In the genomic region with DNA sequence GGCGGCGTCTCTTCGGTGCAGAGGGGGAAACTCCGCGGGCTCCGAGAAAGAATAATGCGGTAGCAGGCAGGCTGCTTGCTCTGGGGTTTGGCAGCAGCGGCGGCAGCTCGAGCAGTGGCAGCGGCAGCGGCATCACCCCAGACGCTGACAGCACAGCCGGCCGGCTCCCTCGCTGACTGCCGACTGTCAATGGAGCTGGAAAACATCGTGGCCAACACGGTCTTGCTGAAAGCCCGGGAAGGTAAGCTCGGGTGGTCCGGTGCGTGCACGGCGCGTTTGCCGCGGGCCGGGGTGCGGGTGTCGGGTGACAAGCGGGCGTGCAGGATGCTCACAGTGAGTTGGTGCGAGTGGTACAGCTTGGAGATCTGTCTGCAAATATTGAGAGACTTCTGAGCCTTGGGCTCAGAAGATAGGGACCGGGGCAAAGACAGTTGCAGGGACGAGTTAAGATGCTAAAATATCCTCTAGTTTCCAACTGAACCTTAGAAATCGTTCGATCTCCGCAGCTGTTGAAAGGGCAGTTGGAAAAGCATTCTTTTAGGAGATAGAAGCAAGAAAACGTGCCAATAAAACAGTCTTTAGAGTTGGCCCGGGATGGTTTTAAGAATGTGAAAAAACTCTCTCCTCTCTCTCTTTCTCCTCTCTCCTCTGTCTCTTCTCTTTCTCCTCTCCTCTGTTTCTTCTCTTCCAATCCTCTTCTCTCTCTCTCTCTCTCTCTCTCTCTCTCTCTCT, we compare ENCODE assay signal across 8 mouse cellular contexts. TPM values are rescaled to one million over a fixed set of nuclear protein-coding genes. Genes with fewer than 3 reads are reported as not detected.
A peak's percentile ranks its signal among the peaks of the same experiment; 100 is the strongest.
DNase-seq lines count a peak whose midpoint lies in the region; ATAC-seq and TF ChIP-seq lines count a peak whose summit lies in the region.

No protein-coding gene starts in this region.

- H3K9ac ChIP-seq in heart, embryonic 16.5 days (ENCODE audit: low read length), result peak overlapping the region; percentile 82
- H3K9ac ChIP-seq in limb, embryonic 14.5 days (ENCODE audit: low read depth, low read length, severe bottlenecking), result peak overlapping the region; percentile 79
- H3K9ac ChIP-seq in neural tube, embryonic 14.5 days (replicated peaks; ENCODE audit: low read depth, low read length), result peak overlapping the region; percentile 78

- peak overlapping the region; percentile 55 for H3K27ac ChIP-seq in embryonic fibroblast, embryonic 13.5 days (ENCODE audit: insufficient read depth, low read length)
- peak overlapping the region; percentile 96 for H3K27ac ChIP-seq in heart, embryonic 16.5 days (ENCODE audit: low read length)
- peak overlapping the region; percentile 68 for H3K27ac ChIP-seq in limb, embryonic 14.5 days (replicated peaks; ENCODE audit: low read depth, low read length)
- peak overlapping the region; percentile 88 for H3K27ac ChIP-seq in neural tube, embryonic 14.5 days (ENCODE audit: low read depth, low read length)

- ATAC-seq in heart, embryonic 16.5 days (replicated peaks; ENCODE audit: extremely low read depth, insufficient read depth, low FRiP score), result peak; percentile 19
- peak; percentile 23; the same call in 1 of the 2 replicates for ATAC-seq in limb, embryonic 14.5 days (ENCODE audit: low FRiP score, low read depth)
- peak; percentile 72 for ATAC-seq in neural tube, embryonic 14.5 days (ENCODE audit: low read depth)

- peak overlapping the region; percentile 91 for H3K4me3 ChIP-seq in lung, adult 2 months (replicated peaks; ENCODE audit: extremely low read depth, low read depth, low read length)
- peak overlapping the region; percentile 94 for H3K4me3 ChIP-seq in embryonic fibroblast, embryonic 13.5 days (ENCODE audit: insufficient read depth, low read length)
- peak overlapping the region; percentile 96 for H3K4me3 ChIP-seq in heart, embryonic 16.5 days (ENCODE audit: low read length)
- peak overlapping the region; percentile 74 for H3K4me3 ChIP-seq in limb, embryonic 14.5 days (replicated peaks; ENCODE audit: low read length)
- H3K4me3 ChIP-seq in neural tube, embryonic 14.5 days (ENCODE audit: low read depth, low read length), result peak overlapping the region; percentile 64

- peak overlapping the region; percentile 82 for H3K4me2 ChIP-seq in heart, embryonic 16.5 days (ENCODE audit: low read depth, low read length)
- peak overlapping the region; percentile 75 for H3K4me2 ChIP-seq in limb, embryonic 14.5 days (replicated peaks; ENCODE audit: low read depth, low read length, severe bottlenecking)
- peak overlapping the region; percentile 58 for H3K4me2 ChIP-seq in neural tube, embryonic 14.5 days (ENCODE audit: low read depth, low read length)

- H3K36me3 ChIP-seq in heart, embryonic 16.5 days (ENCODE audit: control insufficient read depth, insufficient read depth), result no peaks in the 10 kb centered on the region
- H3K36me3 ChIP-seq in limb, embryonic 14.5 days (ENCODE audit: control insufficient read depth, insufficient read depth, low read length), result no peaks in the 10 kb centered on the region
- H3K36me3 ChIP-seq in neural tube, embryonic 14.5 days (ENCODE audit: control insufficient read depth, insufficient read depth, low read length), result no peaks in the 10 kb centered on the region

- under 1% methylated on average over 41 of the region's 41 CpGs for WGBS in lung, adult 2 months
- under 1% methylated on average over 41 of the region's 41 CpGs for WGBS in heart, embryonic 16.5 days
- under 1% methylated on average over 36 of the region's 41 CpGs for WGBS in limb, embryonic 14.5 days
- WGBS in neural tube, embryonic 14.5 days, result under 1% methylated on average over 41 of the region's 41 CpGs

- no peak for TF ChIP-seq CTCF in lung, adult 2 months (IDR thresholded peaks at IDR 0.05; ENCODE audit: insufficient read depth, low read length)
- no peak for TF ChIP-seq CTCF in embryonic fibroblast, embryonic 13.5 days (IDR thresholded peaks at IDR 0.05; ENCODE audit: borderline replicate concordance, insufficient read depth, low read length)

- no peaks in the 10 kb centered on the region for H3K9me3 ChIP-seq in heart, embryonic 16.5 days (replicated peaks; ENCODE audit: control insufficient read depth, low read length)
- H3K9me3 ChIP-seq in limb, embryonic 14.5 days (ENCODE audit: control insufficient read depth, low read length), result no peaks in the 10 kb centered on the region
- H3K9me3 ChIP-seq in neural tube, embryonic 14.5 days (ENCODE audit: control insufficient read depth, low read length), result no peaks in the 10 kb centered on the region

- DNase-seq in lung, adult 2 months, result peak; percentile 71
- DNase-seq in lung, postnatal 10 days, result no peak
- DNase-seq in adrenal gland, adult 8-10 months, result peak; percentile 55
- DNase-seq in limb, embryonic 14.5 days (ENCODE audit: low spot score), result no peak
- DNase-seq in c-Kit-positive CD71-positive TER-119-positive erythroid progenitor cells, embryonic 14.5 days (ENCODE audit: low spot score), result no peak

- peaks cover 8% of the 10 kb centered on the region for H3K4me1 ChIP-seq in lung, adult 2 months (ENCODE audit: control insufficient read depth, insufficient read depth, low read length)
- H3K4me1 ChIP-seq in embryonic fibroblast, embryonic 13.5 days (ENCODE audit: control insufficient read depth, insufficient read depth, low read length), result no peaks in the 10 kb centered on the region; the same call in 1 of the 2 replicates
- peaks cover 23% of the 10 kb centered on the region for H3K4me1 ChIP-seq in heart, embryonic 16.5 days (ENCODE audit: control insufficient read depth, insufficient read depth, low read length)
- peaks cover 9% of the 10 kb centered on the region; the same call in 1 of the 2 replicates for H3K4me1 ChIP-seq in limb, embryonic 14.5 days (ENCODE audit: control insufficient read depth, insufficient read depth, low read length)
- H3K4me1 ChIP-seq in neural tube, embryonic 14.5 days (ENCODE audit: control insufficient read depth, insufficient read depth, low read length), result peaks cover 14% of the 10 kb centered on the region

- H3K27me3 ChIP-seq in heart, embryonic 16.5 days (ENCODE audit: control insufficient read depth, insufficient read depth, low read length), result no peaks in the 10 kb centered on the region
- H3K27me3 ChIP-seq in limb, embryonic 14.5 days (ENCODE audit: control insufficient read depth, insufficient read depth, low read length), result no peaks in the 10 kb centered on the region
- H3K27me3 ChIP-seq in neural tube, embryonic 14.5 days (ENCODE audit: control insufficient read depth, insufficient read depth, low read length), result no peaks in the 10 kb centered on the region

- 0 out of 2 replicates have a peak, but pooled peaks have one; percentile 5 for TF ChIP-seq POLR2A in lung, adult 2 months (IDR thresholded peaks at IDR 0.05; ENCODE audit: borderline replicate concordance, extremely low read depth, low read depth, low read length)
- no peak for TF ChIP-seq POLR2A in embryonic fibroblast, embryonic 13.5 days (IDR thresholded peaks at IDR 0.05; ENCODE audit: low read depth, low read length)
- TF ChIP-seq POLR2A in limb, embryonic 14.5 days (IDR thresholded peaks at IDR 0.05; ENCODE audit: borderline replicate concordance, extremely low read depth, insufficient read depth, insufficient read length), result no peak

RNA-seq across cellular contexts. Expression of gene Grk5, which starts 1.0 kb away (rescaled TPM):
- 7.4 and 10.8 TPM in 2 replicates for polyA plus RNA-seq in lung, adult 2 months (2012; rRNA removed)
- total RNA-seq in adrenal gland, adult 8-10 months (2022), result 10 to 100 TPM; 25.4 to 74.3 (median 41.9) TPM
- 10.8 and 11.9 TPM in 2 replicates for polyA plus RNA-seq in embryonic fibroblast, embryonic 13.5 days (2011; ENCODE audit: insufficient read length, low read depth, missing spikeins)
- polyA plus RNA-seq in heart, embryonic 16.5 days (2015; fragmentation: Nextera tagmentation; extraction: Ambion mirVana), result 3.5 and 3.6 TPM in 2 replicates
- 3.5 and 3.8 TPM in 2 replicates for polyA plus RNA-seq in limb, embryonic 14.5 days (2012; rRNA removed)
- 2.7 and 3.2 TPM in 2 replicates for polyA plus RNA-seq in limb, embryonic 14.5 days (2014; fragmentation: Nextera tagmentation; extraction: Ambion mirVana)
- polyA plus RNA-seq in neural tube, embryonic 14.5 days (2014; fragmentation: Nextera tagmentation; extraction: Ambion mirVana), result 3.3 and 3.9 TPM in 2 replicates

RNA-seq across cellular contexts. Expression of gene Prdx3, which starts 16.2 kb away (rescaled TPM):
- 57.1 and 83.3 TPM in 2 replicates for polyA plus RNA-seq in lung, adult 2 months (2012; rRNA removed)
- 1,000 to 10,000 TPM in 1 of 4 experiments, 100 to 1,000 TPM in 3; 669 to 1,028 (median 803) TPM for total RNA-seq in adrenal gland, adult 8-10 months (2022)
- 109 and 114 TPM in 2 replicates for polyA plus RNA-seq in embryonic fibroblast, embryonic 13.5 days (2011; ENCODE audit: insufficient read length, low read depth, missing spikeins)
- polyA plus RNA-seq in heart, embryonic 16.5 days (2015; fragmentation: Nextera tagmentation; extraction: Ambion mirVana), result 202 and 217 TPM in 2 replicates
- 80.9 and 83.8 TPM in 2 replicates for polyA plus RNA-seq in limb, embryonic 14.5 days (2012; rRNA removed)
- 103 and 109 TPM in 2 replicates for polyA plus RNA-seq in limb, embryonic 14.5 days (2014; fragmentation: Nextera tagmentation; extraction: Ambion mirVana)
- 127 and 135 TPM in 2 replicates for polyA plus RNA-seq in neural tube, embryonic 14.5 days (2014; fragmentation: Nextera tagmentation; extraction: Ambion mirVana)

RNA-seq across cellular contexts. Expression of gene Sfxn4, which starts 29.3 kb away (rescaled TPM):
- 1.2 and 2.6 TPM in 2 replicates for polyA plus RNA-seq in lung, adult 2 months (2012; rRNA removed)
- total RNA-seq in adrenal gland, adult 8-10 months (2022), result 10 to 100 TPM in 2 of 4 experiments, 1 to 10 TPM in 2; 6.7 to 12.5 (median 9.6) TPM
- 3.1 and 6.2 TPM in 2 replicates for polyA plus RNA-seq in embryonic fibroblast, embryonic 13.5 days (2011; ENCODE audit: insufficient read length, low read depth, missing spikeins)
- polyA plus RNA-seq in heart, embryonic 16.5 days (2015; fragmentation: Nextera tagmentation; extraction: Ambion mirVana), result 7.9 and 8.2 TPM in 2 replicates
- polyA plus RNA-seq in limb, embryonic 14.5 days (2012; rRNA removed), result 11.2 TPM in 2 replicates
- polyA plus RNA-seq in limb, embryonic 14.5 days (2014; fragmentation: Nextera tagmentation; extraction: Ambion mirVana), result 8.8 and 9.7 TPM in 2 replicates
- 11.9 and 14.6 TPM in 2 replicates for polyA plus RNA-seq in neural tube, embryonic 14.5 days (2014; fragmentation: Nextera tagmentation; extraction: Ambion mirVana)

Comparison
In these comparisons a context has a peak if more than half of its experiments do, and no peak if none do; other contexts are left out.
1. DNase-seq: peak in lung, adult 2 months (single experiment) and adrenal gland, adult 8-10 months (single experiment); none in lung, postnatal 10 days (single experiment), limb, embryonic 14.5 days (single experiment) and c-Kit-positive CD71-positive TER-119-positive erythroid progenitor cells, embryonic 14.5 days (single experiment).
2. ATAC-seq: peak in every context shown above with its lines; median percentile 72 in neural tube, embryonic 14.5 days; 23 in limb, embryonic 14.5 days; 19 in heart, embryonic 16.5 days.
3. Peak in every context shown above with its lines, with median percentiles within 50 percentile points of each other: H3K4me3 ChIP-seq, H3K27ac ChIP-seq, H3K4me2 ChIP-seq and H3K9ac ChIP-seq.